Mouse (Mus musculus) leukemia stem cell, adult 10-12 weeks (primary cell): Measurements from ENCODE around the gene Olfr1331. TPM values are rescaled to one million over a fixed set of nuclear protein-coding genes. Genes with fewer than 3 reads are reported as not detected.

ENCODE experiments used
- polyA plus RNA-seq: library from polyadenylated mRNA; stranded (reverse); fragments of >175 nt; gene quantifications from 2 replicates; pipeline ENCODE4 v1.2.3, GENCODE M21; 2012; ENCODE audit warnings: low replicate concordance

Olfr1331 gene
- polyA plus RNA-seq = not detected in 2 replicates

GRCm38 (mm10) chr4:118864349-118864748 is at the start of gene Olfr1331:
TSS of gene Olfr1331 (plus strand) at chr4:118864649.

GRCm38 (mm10) chr4:118836179-118836578 is 28.3 kb upstream of the Olfr1331 start, which contains the start of gene Olfr1333:
TSS of gene Olfr1333 (minus strand) at chr4:118836279.

GRCm38 (mm10) chr4:118888297-118888696 is 23.8 kb downstream of the Olfr1331 start, which contains the start of gene Olfr1330:
TSS of gene Olfr1330 (plus strand) at chr4:118888597.

GRCm38 (mm10) chr4:118917365-118917764 is 52.9 kb downstream of the Olfr1331 start, which contains the start of gene Olfr1329:
TSS of gene Olfr1329 (minus strand) at chr4:118917465.

Other genes starting within 250 kb of the Olfr1331 start
- not detected in 2 replicates for gene Cfap57, start 243.9 kb upstream of the Olfr1331 start, polyA plus RNA-seq
- 4.3 and 10.8 TPM in 2 replicates for gene Ebna1bp2, start 243.8 kb upstream of the Olfr1331 start, polyA plus RNA-seq
- gene Olfr62, start 205.7 kb upstream of the Olfr1331 start, polyA plus RNA-seq = not detected in 2 replicates
- gene Olfr1342, start 171.9 kb upstream of the Olfr1331 start, polyA plus RNA-seq = not detected in 2 replicates
- not detected in 2 replicates for gene Olfr1341, start 161.1 kb upstream of the Olfr1331 start, polyA plus RNA-seq
- not detected in 2 replicates for gene Olfr1340, start 144.5 kb upstream of the Olfr1331 start, polyA plus RNA-seq
- not detected in 2 replicates for gene Olfr1339, start 132.5 kb upstream of the Olfr1331 start, polyA plus RNA-seq
- gene Olfr1338, start 105.9 kb upstream of the Olfr1331 start, polyA plus RNA-seq = not detected in 2 replicates
- not detected in 2 replicates for gene Olfr1337, start 82.1 kb upstream of the Olfr1331 start, polyA plus RNA-seq
- not detected in 2 replicates for gene Olfr1335, start 54.7 kb upstream of the Olfr1331 start, polyA plus RNA-seq
- gene Olfr1333, start 28.4 kb upstream of the Olfr1331 start, polyA plus RNA-seq = not detected in 2 replicates
- gene Olfr1330, start 23.9 kb downstream of the Olfr1331 start, polyA plus RNA-seq = not detected in 2 replicates
- gene Olfr1329, start 52.8 kb downstream of the Olfr1331 start, polyA plus RNA-seq = not detected in 2 replicates
- gene Olfr1328, start 74.0 kb downstream of the Olfr1331 start, polyA plus RNA-seq = not detected in 2 replicates
- gene Lao1, start 96.9 kb downstream of the Olfr1331 start, polyA plus RNA-seq = not detected in 2 replicates
- 6.2 and 10.4 TPM in 2 replicates for gene Slc2a1, start 244.1 kb downstream of the Olfr1331 start, polyA plus RNA-seq